Mouse (Mus musculus): Measurements from ENCODE around the gene Btrc. TPM values are rescaled to one million over a fixed set of nuclear protein-coding genes. Genes with fewer than 3 reads are reported as not detected.

The Btrc gene
- polyA plus RNA-seq, 1 experiment from 2014 or later: 67.7 TPM

DNA sequence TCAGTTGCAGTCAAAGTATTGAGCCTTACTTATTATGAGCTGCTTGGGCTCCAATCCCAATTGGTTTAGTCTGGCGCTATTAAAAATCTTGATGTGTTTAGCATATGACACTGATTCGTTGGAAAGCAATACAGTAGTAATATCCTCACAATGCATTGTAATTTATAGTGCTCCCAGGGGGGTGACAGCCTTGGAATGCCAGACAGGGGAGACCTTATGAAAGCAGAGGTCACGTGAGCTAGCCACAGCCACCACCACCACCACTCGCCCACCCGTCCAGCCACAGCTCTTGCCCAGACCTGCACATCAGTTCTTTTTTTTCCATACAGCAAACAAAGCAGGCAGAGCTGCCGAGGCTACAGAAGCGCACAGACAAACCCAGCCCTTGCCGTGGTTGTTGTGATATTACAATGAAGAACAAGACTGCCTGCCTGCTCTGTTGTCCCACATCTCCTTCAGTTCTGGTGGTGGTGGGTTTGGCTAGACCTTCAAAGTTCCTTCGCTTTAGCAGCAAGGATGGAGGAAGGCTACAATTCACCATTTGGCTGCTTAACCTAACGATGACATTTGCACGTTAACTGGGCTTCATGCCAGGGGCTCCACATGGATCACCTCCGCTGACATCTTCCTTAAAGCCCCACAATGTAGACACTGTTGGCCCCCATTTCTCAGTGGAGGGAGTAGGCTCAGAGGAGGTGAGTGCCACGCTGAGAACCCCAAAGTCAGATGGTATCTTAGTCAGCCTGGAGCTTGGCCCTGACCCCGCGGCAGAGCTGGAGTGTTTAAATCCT, 202.6 kb downstream of the Btrc start:
- Histone ChIP-seq H3K4me1 (replicated peaks) (peaks cover 61% of the 10 kb centered on the region), H3K9ac (0 out of 2 replicates have a peak overlapping the region, but pooled peaks have one; percentile 22), H3K9me3 (no peaks in the 10 kb centered on the region), H3K27me3 (no peaks in the 10 kb centered on the region), H3K36me3 (no peaks in the 10 kb centered on the region), H3K27ac (replicated peaks) (peak overlapping the region; percentile 82), H3K4me2 (peak overlapping the region; percentile 21; the same call in 1 of the 2 replicates), H3K4me3 (no peak overlapping the region)
- 38% methylated on average over 15 of the region's 15 CpGs for WGBS
- ATAC-seq (ENCODE audit: low read depth): peak; percentile 62

DNA sequence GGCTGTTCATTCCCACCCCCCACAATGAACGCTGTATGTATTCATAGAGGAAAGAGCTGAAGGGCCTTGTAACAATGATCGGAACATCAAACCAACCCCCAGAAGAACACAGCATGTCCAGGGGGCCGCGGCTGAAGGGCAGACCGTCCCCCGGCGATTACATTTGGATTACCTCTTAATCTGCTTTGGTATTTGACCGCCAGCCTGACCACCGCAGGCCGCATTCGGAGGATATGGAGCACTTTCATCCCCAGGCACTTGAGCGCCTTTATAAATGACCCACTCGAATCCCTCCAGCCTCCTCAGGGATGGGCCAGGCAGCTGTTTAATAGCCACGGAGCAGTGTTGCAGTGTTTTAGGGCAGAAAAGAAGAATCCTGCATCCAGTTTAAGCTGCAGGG, 203.8 kb downstream of the Btrc start:
- Histone ChIP-seq H3K4me1 (replicated peaks) (peaks cover 61% of the 10 kb centered on the region), H3K9me3 (no peaks in the 10 kb centered on the region), H3K36me3 (peaks cover 11% of the 10 kb centered on the region), H3K9ac (0 out of 2 replicates have a peak overlapping the region, but pooled peaks have one; percentile 26), H3K4me3 (no peak overlapping the region), H3K4me2 (0 out of 2 replicates have a peak overlapping the region, but pooled peaks have one; percentile 4), H3K27me3 (no peaks in the 10 kb centered on the region), H3K27ac (replicated peaks) (peak overlapping the region; percentile 68)
- no peak for ATAC-seq (ENCODE audit: low read depth)
- 34% methylated on average over 14 of the region's 14 CpGs for WGBS

DNA sequence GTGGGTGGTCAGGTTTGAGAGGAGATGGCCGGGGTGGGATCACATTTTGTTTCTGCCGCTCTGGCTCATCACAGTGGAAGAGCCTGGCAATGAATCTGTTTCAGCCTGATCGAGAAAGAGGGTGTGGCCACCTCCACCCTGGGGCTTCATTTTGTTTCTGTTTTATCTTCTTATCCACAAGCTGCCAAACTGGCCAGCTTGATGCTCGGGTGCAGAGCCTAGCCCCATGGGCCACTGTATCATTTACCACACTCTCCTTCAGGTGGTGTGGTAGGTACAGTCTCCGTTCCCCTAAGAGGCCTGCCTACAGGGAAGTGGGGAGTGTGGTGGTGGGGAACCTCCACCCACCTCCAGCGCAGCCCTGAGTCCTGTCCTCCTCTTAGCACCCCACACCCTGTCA, 209.5 kb downstream of the Btrc start:
- Histone ChIP-seq H3K27ac (replicated peaks) (0 out of 2 replicates have a peak overlapping the region, but pooled peaks have one; percentile 29), H3K36me3 (peaks cover 36% of the 10 kb centered on the region), H3K9me3 (no peaks in the 10 kb centered on the region), H3K9ac (no peak overlapping the region), H3K4me3 (no peak overlapping the region), H3K27me3 (no peaks in the 10 kb centered on the region; the same call in 1 of the 2 replicates), H3K4me2 (no peak overlapping the region), H3K4me1 (replicated peaks) (peaks cover 58% of the 10 kb centered on the region)
- 0 out of 2 replicates have a peak, but pooled peaks have one; percentile 42 for ATAC-seq (ENCODE audit: low read depth)
- 79% methylated on average over 6 of the region's 6 CpGs for WGBS

DNA sequence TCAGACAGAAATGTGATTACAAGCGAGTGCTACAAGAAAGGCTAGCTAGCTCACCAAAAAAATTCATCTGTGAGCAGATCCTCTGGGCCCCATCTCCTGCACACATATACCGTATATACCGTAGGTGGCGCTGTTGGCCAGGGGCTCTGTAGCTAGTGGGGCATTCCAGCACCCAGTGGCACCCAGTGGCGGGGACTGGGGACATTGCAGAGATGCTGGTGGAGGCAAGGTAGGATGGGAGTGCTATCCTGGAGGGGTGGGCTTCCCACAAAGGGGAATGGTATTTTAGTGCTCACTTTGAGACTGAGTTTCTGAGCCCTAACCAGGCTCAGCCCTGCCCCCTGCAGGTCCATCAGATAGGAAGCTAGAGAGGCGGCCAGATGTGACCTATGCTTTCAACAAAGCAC, 210.3 kb downstream of the Btrc start:
- Histone ChIP-seq H3K27ac (replicated peaks) (peak overlapping the region; percentile 29; the same call in 1 of the 2 replicates), H3K36me3 (peaks cover 44% of the 10 kb centered on the region), H3K9ac (no peak overlapping the region), H3K9me3 (no peaks in the 10 kb centered on the region), H3K4me3 (no peak overlapping the region), H3K4me1 (replicated peaks) (peaks cover 50% of the 10 kb centered on the region), H3K27me3 (no peaks in the 10 kb centered on the region; the same call in 1 of the 2 replicates), H3K4me2 (no peak overlapping the region)
- ATAC-seq (ENCODE audit: low read depth): peak; percentile 70
- 23% methylated on average over 6 of the region's 6 CpGs for whole genome bisulfite sequencing

DNA sequence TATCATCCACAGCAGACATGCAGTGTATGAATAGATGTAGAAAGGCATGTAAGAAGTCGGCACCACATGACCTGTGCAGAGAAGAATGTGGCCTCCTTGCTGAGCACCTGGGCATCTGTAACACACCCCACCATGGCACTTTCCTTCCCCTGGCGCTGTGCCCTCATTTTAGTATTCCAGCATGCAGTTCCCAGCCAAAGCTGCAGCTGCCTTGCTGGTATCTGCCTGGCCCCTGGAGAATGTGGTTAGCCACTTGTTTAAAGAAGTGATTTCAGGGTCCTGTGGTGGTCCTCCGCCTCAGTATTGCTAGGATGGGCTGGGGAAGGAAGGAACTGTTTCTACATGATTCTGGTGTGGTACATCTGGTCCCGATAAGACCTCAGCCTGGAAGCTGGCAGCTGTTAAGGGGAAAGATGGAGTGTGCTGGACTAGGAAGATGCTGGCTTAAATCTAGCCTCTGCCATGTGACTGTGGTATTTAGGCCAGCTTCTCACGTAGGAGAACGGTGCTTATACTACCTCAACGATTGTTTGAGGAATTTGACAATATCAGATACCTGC, 210.9 kb downstream of the Btrc start:
- Histone ChIP-seq H3K9me3 (no peaks in the 10 kb centered on the region), H3K27ac (replicated peaks) (peak overlapping the region; percentile 29; the same call in 1 of the 2 replicates), H3K36me3 (peaks cover 50% of the 10 kb centered on the region), H3K9ac (no peak overlapping the region), H3K4me1 (replicated peaks) (peaks cover 46% of the 10 kb centered on the region), H3K4me3 (no peak overlapping the region), H3K27me3 (no peaks in the 10 kb centered on the region; the same call in 1 of the 2 replicates), H3K4me2 (no peak overlapping the region)
- WGBS: 80% methylated on average over 7 of the region's 7 CpGs
- ATAC-seq (ENCODE audit: low read depth): peak; percentile 15; the same call in 1 of the 2 replicates

DNA sequence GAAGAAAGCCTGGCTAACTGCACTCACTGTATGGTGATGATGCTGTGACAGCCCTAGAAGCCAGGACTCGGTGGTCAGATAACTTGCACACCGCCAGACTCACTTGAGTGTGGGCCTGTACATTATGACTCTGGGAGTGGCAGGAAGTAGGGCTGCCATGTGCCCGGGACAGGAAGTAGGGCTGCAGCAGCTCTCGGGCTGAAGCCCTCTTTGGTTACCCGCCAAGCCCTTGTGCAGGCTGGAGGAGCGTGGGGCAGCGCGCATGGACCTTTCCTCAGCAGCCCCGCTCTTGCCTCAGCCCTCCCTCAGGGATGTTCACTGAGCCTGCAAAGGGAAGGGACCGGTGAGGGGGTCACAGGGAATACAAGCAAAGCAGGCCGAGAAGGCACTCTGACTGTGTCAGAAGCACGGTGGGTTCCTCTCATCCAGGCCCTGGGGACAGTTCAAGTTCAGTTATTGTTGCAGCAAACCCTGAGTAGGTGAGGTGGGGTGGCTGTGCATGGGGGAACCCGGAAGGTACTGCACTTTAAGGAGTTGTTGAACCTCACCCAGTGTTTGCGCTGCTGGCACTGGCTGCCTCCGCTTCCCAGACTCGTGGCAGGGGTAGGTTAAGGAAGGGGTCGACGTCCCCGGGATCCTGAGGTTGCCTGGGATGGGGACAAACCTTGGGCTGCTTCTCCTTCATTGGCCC, 211.6 kb downstream of the Btrc start:
- 65% methylated on average over 19 of the region's 19 CpGs for WGBS
- no peak overlapping the region for H3K27ac ChIP-seq (replicated peaks)
- no peak overlapping the region for H3K4me3 ChIP-seq
- ATAC-seq (ENCODE audit: low read depth): no peak
- peaks cover 47% of the 10 kb centered on the region for H3K4me1 ChIP-seq (replicated peaks)
- H3K9ac ChIP-seq: no peak overlapping the region
- H3K9me3 ChIP-seq: no peaks in the 10 kb centered on the region
- H3K27me3 ChIP-seq: no peaks in the 10 kb centered on the region; the same call in 1 of the 2 replicates
- peaks cover 52% of the 10 kb centered on the region for H3K36me3 ChIP-seq
- H3K4me2 ChIP-seq: no peak overlapping the region

DNA sequence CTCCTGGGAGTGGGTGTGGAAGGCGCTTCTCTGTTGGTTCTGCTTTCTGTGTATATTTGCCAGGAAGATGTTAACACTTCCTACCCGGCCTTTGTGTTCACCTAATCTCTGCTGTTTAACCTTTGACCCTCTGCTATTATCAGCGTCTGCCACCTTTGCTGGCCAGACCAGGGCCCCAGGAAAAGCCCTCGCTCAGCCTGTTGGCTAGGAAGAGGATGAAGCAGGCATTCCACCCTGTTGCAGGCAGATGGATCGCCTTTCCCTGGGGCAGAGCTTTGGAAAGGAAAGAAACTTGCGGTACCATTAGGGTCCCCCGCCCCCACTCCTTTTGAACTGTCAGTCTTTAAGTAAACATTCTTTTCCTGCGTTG, 212.1 kb downstream of the Btrc start:
- H3K9me3 ChIP-seq: no peaks in the 10 kb centered on the region
- H3K4me1 ChIP-seq (replicated peaks): peaks cover 48% of the 10 kb centered on the region
- WGBS: 20% methylated on average over 8 of the region's 8 CpGs
- H3K27me3 ChIP-seq: no peaks in the 10 kb centered on the region; the same call in 1 of the 2 replicates
- H3K27ac ChIP-seq (replicated peaks): no peak overlapping the region
- H3K4me2 ChIP-seq: no peak overlapping the region
- ATAC-seq (ENCODE audit: low read depth): no peak
- peaks cover 52% of the 10 kb centered on the region for H3K36me3 ChIP-seq
- no peak overlapping the region for H3K9ac ChIP-seq
- no peak overlapping the region for H3K4me3 ChIP-seq

DNA sequence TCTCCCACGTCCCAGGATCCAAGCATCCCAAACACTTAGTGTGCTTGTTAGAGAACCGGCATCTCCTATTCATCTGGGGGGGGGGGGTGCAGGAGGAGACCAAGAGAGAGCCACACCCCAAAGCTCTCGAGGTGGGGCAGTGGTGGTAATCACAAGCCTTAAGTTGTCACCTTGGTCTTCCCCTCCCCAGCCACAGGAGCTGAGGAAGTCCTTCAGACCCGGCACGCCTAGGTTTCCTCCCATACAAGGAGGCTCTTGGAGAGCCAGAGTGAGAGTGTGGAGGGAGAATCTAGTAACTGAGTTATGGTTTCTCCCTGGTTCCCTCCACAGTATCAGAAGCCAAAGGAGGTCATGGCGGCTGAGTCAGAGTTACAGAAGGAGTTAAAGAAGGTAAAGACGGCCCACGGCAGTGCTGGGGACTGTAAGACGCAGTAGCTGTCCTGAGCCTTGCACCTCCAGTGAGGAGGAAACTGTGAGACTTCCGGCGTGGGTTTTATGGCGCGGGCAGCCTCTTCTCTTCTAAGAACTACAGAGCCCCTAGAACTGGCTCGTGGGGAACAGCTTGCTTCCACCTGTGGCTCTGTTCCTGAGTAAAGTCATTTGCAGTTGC, 213.7 kb downstream of the Btrc start:
- 84% methylated on average over 14 of the region's 14 CpGs for whole genome bisulfite sequencing
- Histone ChIP-seq H3K9me3 (no peaks in the 10 kb centered on the region), H3K4me2 (no peak overlapping the region), H3K4me1 (replicated peaks) (peaks cover 52% of the 10 kb centered on the region), H3K4me3 (no peak overlapping the region), H3K27ac (replicated peaks) (no peak overlapping the region), H3K36me3 (peaks cover 43% of the 10 kb centered on the region), H3K9ac (no peak overlapping the region), H3K27me3 (no peaks in the 10 kb centered on the region; the same call in 1 of the 2 replicates)
- no peak for ATAC-seq (ENCODE audit: low read depth)

DNA sequence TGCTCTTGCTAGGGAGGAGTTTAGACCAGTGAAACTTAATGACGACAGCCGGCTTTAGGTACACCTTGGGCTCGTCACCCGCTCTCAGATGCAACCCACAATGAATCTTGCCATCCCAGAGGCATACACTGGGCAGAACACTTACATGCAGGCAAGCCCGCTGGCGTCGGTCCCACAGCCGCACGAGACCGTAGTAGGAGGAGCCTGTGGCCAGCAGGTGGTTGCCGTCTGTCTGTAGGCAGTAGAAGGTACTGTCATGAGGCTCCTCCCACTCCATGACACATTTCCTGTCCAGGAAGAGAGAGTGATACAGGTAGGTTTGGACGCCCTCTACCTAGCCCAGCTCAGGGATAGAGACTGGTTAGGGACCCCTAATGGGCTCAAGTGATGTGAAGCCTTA, 215.4 kb downstream of the Btrc start:
- Histone ChIP-seq H3K4me1 (replicated peaks) (peaks cover 46% of the 10 kb centered on the region), H3K27ac (replicated peaks) (no peak overlapping the region), H3K27me3 (no peaks in the 10 kb centered on the region; the same call in 1 of the 2 replicates), H3K9me3 (no peaks in the 10 kb centered on the region), H3K4me2 (no peak overlapping the region), H3K9ac (no peak overlapping the region), H3K36me3 (peaks cover 36% of the 10 kb centered on the region), H3K4me3 (no peak overlapping the region)
- no peak for ATAC-seq (ENCODE audit: low read depth)
- 92% methylated on average over 12 of the region's 12 CpGs for WGBS

DNA sequence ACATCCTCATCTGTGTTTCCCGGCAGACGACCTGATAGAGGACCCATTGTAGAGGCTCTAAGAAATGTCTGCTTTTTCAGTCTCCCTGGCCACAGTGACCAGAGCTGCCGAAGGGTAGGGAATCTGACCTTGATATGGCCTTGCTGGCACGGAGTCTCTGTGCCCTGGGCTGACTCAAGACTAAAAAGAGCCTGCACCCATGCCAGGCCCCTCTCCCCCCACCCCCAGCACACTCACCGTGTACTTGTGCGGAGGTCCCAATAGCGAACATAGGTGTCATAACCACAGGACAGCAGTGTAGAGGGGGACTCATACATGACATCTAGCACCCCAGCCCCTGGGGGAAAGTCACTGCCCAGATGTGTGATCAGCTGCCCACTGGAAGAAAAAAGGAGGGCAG, 215.9 kb downstream of the Btrc start:
- Histone ChIP-seq H3K9me3 (no peaks in the 10 kb centered on the region), H3K27ac (replicated peaks) (no peak overlapping the region), H3K36me3 (peaks cover 36% of the 10 kb centered on the region), H3K9ac (no peak overlapping the region), H3K4me2 (no peak overlapping the region), H3K27me3 (peaks cover 1% of the 10 kb centered on the region; the same call in 1 of the 2 replicates), H3K4me1 (replicated peaks) (peaks cover 42% of the 10 kb centered on the region), H3K4me3 (no peak overlapping the region)
- ATAC-seq (ENCODE audit: low read depth): no peak
- 87% methylated on average over 7 of the region's 7 CpGs for WGBS

Measured in neural tube, embryonic 13.5 days (tissue).